Mouse (Mus musculus) A20 (cell line): Measurements from ENCODE around the gene Kcnj11.

Experiments used
- DNase-seq: peaks from one replicate; pipeline ENCODE4 v3.0.0-alpha.2; 2011; ENCODE audit warnings: low read depth, low spot score

The Kcnj11 gene

GRCm38 (mm10) chr7:46049981-46050380, 50.6 kb downstream of the Kcnj11 start:
- DNase-seq, result no peak

- no peak for DNase-seq
Observed at GRCm38 (mm10) chr7:46047873-46048562, 52.5 kb downstream of the Kcnj11 start.

- DNase-seq, result no peak
Observed at GRCm38 (mm10) chr7:46045882-46046281, 54.7 kb downstream of the Kcnj11 start.

GRCm38 (mm10) chr7:46044106-46044505, 56.5 kb downstream of the Kcnj11 start:
- no peak for DNase-seq
